Mouse (Mus musculus): ENCODE measurements around the gene Cd70.

Gene Cd70

GRCm38 (mm10) chr17:57148994-57149803, at the start of gene Cd70:
TSS of gene Cd70 (minus strand) at chr17:57149777.
- DNase-seq: peak; percentile 43 to 56

- no peak for DNase-seq
Observed at GRCm38 (mm10) chr17:57198252-57198651, 48.7 kb upstream of the Cd70 start.

GRCm38 (mm10) chr17:57195326-57196010, 45.9 kb upstream of the Cd70 start:
- DNase-seq: no peak

- no peak for DNase-seq
Observed at GRCm38 (mm10) chr17:57194771-57195170, 45.2 kb upstream of the Cd70 start.

GRCm38 (mm10) chr17:57194041-57194507, 44.5 kb upstream of the Cd70 start, which contains the start of gene Tnfsf14:
TSS of gene Tnfsf14 (minus strand) at chr17:57194177.
- DNase-seq: no peak

- no peak for DNase-seq
Observed at GRCm38 (mm10) chr17:57188510-57189192, 39.1 kb upstream of the Cd70 start.

- no peak for DNase-seq
Observed at GRCm38 (mm10) chr17:57185641-57186040, 36.1 kb upstream of the Cd70 start.

- no peak for DNase-seq
Observed at GRCm38 (mm10) chr17:57182871-57183270, 33.3 kb upstream of the Cd70 start.

- DNase-seq: peak in 1 of 2 experiments; percentile 38
Observed at GRCm38 (mm10) chr17:57180363-57180762, 30.8 kb upstream of the Cd70 start.

- DNase-seq: no peak
Observed at GRCm38 (mm10) chr17:57173351-57173750, 23.8 kb upstream of the Cd70 start.

- DNase-seq: no peak
Observed at GRCm38 (mm10) chr17:57172378-57172777, 22.8 kb upstream of the Cd70 start.

- DNase-seq: no peak
Observed at GRCm38 (mm10) chr17:57170616-57171260, 21.2 kb upstream of the Cd70 start.

GRCm38 (mm10) chr17:57166800-57167791, 17.5 kb upstream of the Cd70 start:
- peak; percentile 93 to 96 for DNase-seq

GRCm38 (mm10) chr17:57153787-57154186, 4.2 kb upstream of the Cd70 start:
- no peak for DNase-seq

- DNase-seq: no peak
Observed at GRCm38 (mm10) chr17:57153006-57153405, 3.4 kb upstream of the Cd70 start.

- no peak for DNase-seq
Observed at GRCm38 (mm10) chr17:57148343-57148742, 1.2 kb downstream of the Cd70 start.

- no peak for DNase-seq
Observed at GRCm38 (mm10) chr17:57145115-57145514, 4.5 kb downstream of the Cd70 start.

GRCm38 (mm10) chr17:57143704-57144103, 5.9 kb downstream of the Cd70 start:
- no peak for DNase-seq

- DNase-seq: no peak
Observed at GRCm38 (mm10) chr17:57139708-57140107, 9.9 kb downstream of the Cd70 start.

GRCm38 (mm10) chr17:57138676-57139075, 10.9 kb downstream of the Cd70 start:
- DNase-seq: no peak

- DNase-seq: no peak
Observed at GRCm38 (mm10) chr17:57135635-57136034, 13.9 kb downstream of the Cd70 start.

- no peak for DNase-seq
Observed at GRCm38 (mm10) chr17:57134693-57135092, 14.9 kb downstream of the Cd70 start.

Data from cerebellum, postnatal 25 days (tissue).